Mouse (Mus musculus) embryonic facial prominence, embryonic 13.5 days (tissue): Measurements from ENCODE around the gene Ccnk. TPM values are rescaled to one million over a fixed set of nuclear protein-coding genes. Genes with fewer than 3 reads are reported as not detected.

Experiments used
- ATAC-seq: fragments of 200-750 bp; cut with Nextera tagmentation; 2 replicates; pipeline ENCODE4 v1.8.0; 2017; ENCODE audit warnings: low read depth; ENCODE audit not compliant: insufficient number of reproducible peaks, insufficient read depth, low FRiP score, low TSS enrichment
- H3K27ac ChIP-seq: fragments of 300-500 bp; sonication (generic); 2 replicates; pipeline ENCODE4 v1.5.1; 2015; ENCODE audit warnings: moderate library complexity, mild to moderate bottlenecking, inconsistent platforms
- H3K27me3 ChIP-seq: fragments of 300-500 bp; sonication (generic); 2 replicates; pipeline ENCODE4 v1.6.1; 2015; ENCODE audit warnings: mild to moderate bottlenecking, inconsistent platforms
- H3K36me3 ChIP-seq: fragments of 300-500 bp; sonication (generic); 2 replicates; pipeline ENCODE4 v1.6.1; 2015; ENCODE audit warnings: mild to moderate bottlenecking, inconsistent platforms
- H3K4me1 ChIP-seq: fragments of 300-500 bp; sonication (generic); 2 replicates; pipeline ENCODE4 v1.6.1; 2015; ENCODE audit warnings: inconsistent platforms
- H3K4me2 ChIP-seq: fragments of 300-500 bp; sonication (generic); 2 replicates; pipeline ENCODE4 v1.6.1; 2015; ENCODE audit warnings: moderate library complexity, mild to moderate bottlenecking, inconsistent platforms
- H3K4me3 ChIP-seq: fragments of 300-500 bp; sonication (generic); 2 replicates; pipeline ENCODE4 v1.5.1; 2015; ENCODE audit warnings: mild to moderate bottlenecking, inconsistent platforms
- H3K9ac ChIP-seq: fragments of 300-500 bp; sonication (generic); 2 replicates; pipeline ENCODE4 v1.6.1; 2015; ENCODE audit warnings: mild to moderate bottlenecking, inconsistent platforms
- H3K9me3 ChIP-seq: fragments of 300-500 bp; sonication (generic); 2 replicates; pipeline ENCODE4 v1.6.1; 2016; ENCODE audit warnings: inconsistent platforms
- WGBS: fragments of 180-500 bp; shearing (Covaris S2); methylation state at CpG from one replicate; pipeline ENCODE4 v1.1.7; 2015; ENCODE audit warnings: mixed read lengths; 5-methylcytosine and 5-hydroxymethylcytosine counted together
- polyA plus RNA-seq: library from polyadenylated mRNA; unstranded; fragments of >200 nt; fragmentation: Nextera tagmentation; extraction: Ambion mirVana; gene quantifications from 2 replicates; pipeline ENCODE4 v1.2.1, GENCODE M21; 2015

Ccnk gene
- polyA plus RNA-seq, 1 experiment from 2014 or later = 4.4 TPM

DNA sequence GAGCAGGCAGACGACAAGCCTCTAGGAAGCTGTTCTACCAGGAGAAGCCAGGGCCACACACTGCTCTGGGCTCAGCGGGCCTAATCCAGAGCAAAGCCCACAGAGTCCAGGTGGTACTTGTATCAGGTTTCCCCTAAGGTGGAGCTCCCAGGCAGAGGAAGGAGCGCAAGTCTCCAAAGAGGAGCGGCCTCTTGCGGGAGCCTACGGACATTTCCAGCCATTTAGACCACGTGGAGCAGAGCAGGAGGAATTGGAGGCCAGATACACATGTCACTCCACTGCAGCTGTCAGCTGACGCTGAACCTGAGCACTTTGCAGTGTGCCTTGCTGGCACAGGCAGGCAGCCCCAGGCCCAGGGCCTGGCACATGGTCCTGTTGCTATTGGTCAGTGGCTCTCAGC lies 35.7 kb downstream of the Ccnk start:
- H3K27me3 ChIP-seq = no peaks in the 10 kb centered on the region
- H3K27ac ChIP-seq = 0 out of 2 replicates have a peak overlapping the region, but pooled peaks have one; percentile 8
- peaks cover 5% of the 10 kb centered on the region; the same call in 1 of the 2 replicates for H3K36me3 ChIP-seq
- no peak for ATAC-seq
- H3K4me3 ChIP-seq = no peak overlapping the region
- WGBS = 23% methylated on average over 8 of the region's 8 CpGs
- no peak overlapping the region for H3K4me2 ChIP-seq
- H3K9me3 ChIP-seq = no peaks in the 10 kb centered on the region
- peaks cover 74% of the 10 kb centered on the region for H3K4me1 ChIP-seq
- 0 out of 2 replicates have a peak overlapping the region, but pooled peaks have one; percentile 40 for H3K9ac ChIP-seq

DNA sequence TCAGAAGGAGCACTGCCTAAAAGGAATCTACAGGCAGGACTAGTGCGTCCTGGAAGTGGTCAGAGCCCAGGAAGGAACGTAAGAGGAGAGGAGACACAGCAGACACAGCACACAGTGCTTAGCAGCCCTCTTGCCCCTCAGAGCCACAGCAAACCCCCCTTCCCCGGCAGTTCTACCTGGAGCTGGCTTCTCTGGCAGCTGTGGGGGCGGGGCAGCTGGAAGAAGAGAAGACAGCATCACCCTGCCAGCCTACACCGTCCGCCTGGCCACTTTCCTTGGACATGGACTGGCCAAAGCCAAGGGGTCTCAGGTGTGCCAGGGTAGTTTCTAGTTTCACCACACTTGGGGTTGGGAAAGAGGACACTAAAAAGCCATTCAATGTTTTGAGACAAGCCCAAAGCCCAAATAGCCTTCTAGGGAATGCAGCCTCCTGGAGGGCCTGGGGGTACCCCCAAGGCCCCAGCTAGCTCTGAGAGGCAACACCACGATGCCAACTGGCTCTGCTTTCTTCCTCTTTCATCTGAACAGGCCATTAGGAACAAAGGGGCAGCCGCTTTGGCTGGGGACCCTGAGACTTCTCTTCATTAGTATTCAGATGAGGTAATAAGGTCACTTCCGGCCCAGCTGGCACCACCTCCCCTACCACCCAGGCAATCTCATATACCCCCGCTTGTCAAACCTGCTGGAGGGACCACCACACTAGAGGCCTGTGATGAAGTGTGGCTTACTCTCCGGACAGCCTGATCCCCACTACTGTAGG lies 37.4 kb downstream of the Ccnk start:
- no peak for ATAC-seq
- H3K4me1 ChIP-seq = peaks cover 79% of the 10 kb centered on the region
- 77% methylated on average over 11 of the region's 11 CpGs for WGBS

GRCm38 (mm10) chr12:108217572-108217971 lies 38.2 kb downstream of the Ccnk start:
- no peak for ATAC-seq

More for the DNA sequence above, 37.4 kb downstream of the Ccnk start:
- H3K4me2 ChIP-seq = no peak overlapping the region
- H3K9me3 ChIP-seq = no peaks in the 10 kb centered on the region
- no peak overlapping the region for H3K9ac ChIP-seq
- no peak overlapping the region for H3K27ac ChIP-seq
- H3K27me3 ChIP-seq = no peaks in the 10 kb centered on the region
- no peak overlapping the region for H3K4me3 ChIP-seq
- H3K36me3 ChIP-seq = no peaks in the 10 kb centered on the region

DNA sequence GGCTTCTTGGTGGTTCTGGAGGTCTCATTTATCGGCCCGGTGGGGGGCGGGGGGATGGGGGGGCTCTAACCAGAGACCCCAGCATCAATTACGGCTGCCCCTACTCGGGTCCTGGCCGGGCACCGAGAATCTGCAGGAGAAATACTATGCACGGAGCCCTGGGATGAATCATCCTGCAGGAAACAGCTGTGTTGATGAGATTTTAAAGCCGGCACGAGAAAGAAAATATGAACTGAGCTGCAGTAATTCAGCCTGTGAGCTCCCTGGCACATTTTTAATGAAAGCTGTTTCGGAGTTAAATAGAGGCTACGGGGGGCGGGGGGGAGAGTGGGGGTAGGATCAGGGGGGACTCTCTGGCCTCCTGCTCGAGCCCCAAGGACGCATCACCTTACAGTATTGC lies 39.8 kb downstream of the Ccnk start:
- Histone ChIP-seq H3K27ac (peak overlapping the region; percentile 89), H3K36me3 (no peaks in the 10 kb centered on the region), H3K9ac (peak overlapping the region; percentile 12; the same call in 1 of the 2 replicates)

More at GRCm38 (mm10) chr12:108217572-108217971, 38.2 kb downstream of the Ccnk start:
- WGBS = 70% methylated on average over 5 of the region's 5 CpGs
- Histone ChIP-seq H3K27me3 (no peaks in the 10 kb centered on the region), H3K27ac (no peak overlapping the region), H3K4me1 (peaks cover 71% of the 10 kb centered on the region), H3K36me3 (no peaks in the 10 kb centered on the region), H3K4me3 (no peak overlapping the region), H3K9ac (no peak overlapping the region), H3K4me2 (no peak overlapping the region), H3K9me3 (no peaks in the 10 kb centered on the region)

DNA sequence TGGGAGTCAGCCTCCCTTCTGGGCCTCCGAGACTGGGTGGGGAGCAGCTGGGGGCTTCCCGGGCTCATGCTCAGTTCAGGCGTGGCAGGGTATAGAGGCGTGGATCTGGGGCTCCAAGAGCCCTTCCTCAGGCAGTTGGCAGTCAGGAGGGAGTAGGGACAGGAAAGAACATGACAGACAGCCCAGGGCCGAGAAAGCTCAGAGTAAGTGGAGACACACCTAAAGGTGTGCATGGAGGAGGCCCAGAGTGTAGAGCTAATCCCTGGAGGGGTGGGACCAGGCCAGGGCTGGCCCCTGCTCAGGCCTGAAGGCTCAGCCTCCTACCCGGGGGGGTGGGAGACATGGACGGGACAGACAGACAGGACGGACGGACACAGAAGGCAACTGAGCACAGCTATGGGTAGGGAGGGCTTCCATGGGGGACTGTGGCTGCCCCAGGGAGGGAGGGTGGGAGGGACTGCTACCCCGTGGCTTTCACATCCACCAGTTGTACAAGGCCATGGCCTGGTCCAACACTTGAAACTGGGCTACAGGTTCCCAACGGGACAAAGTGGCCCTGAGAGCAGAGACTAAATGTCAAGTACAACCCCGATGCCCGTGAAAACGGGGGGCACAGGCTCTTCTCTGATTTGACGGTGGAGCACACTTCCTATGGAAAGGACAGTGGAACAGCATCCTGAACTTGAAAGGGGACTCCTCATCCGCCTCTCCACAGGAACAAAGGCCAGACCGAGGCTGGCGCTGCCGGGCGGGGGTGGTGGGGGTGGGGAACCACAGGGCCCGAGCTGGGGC lies 40.6 kb downstream of the Ccnk start:
- H3K27ac ChIP-seq = peak overlapping the region; percentile 89
- H3K9me3 ChIP-seq = no peaks in the 10 kb centered on the region
- no peaks in the 10 kb centered on the region for H3K27me3 ChIP-seq
- peak overlapping the region; percentile 37 for H3K4me2 ChIP-seq
- no peaks in the 10 kb centered on the region for H3K36me3 ChIP-seq
- 0 out of 2 replicates have a peak overlapping the region, but pooled peaks have one; percentile 44 for H3K9ac ChIP-seq
- no peak overlapping the region for H3K4me3 ChIP-seq
- WGBS = 65% methylated on average over 21 of the region's 21 CpGs
- ATAC-seq = no peak; the same call in 1 of the 2 replicates
- peaks cover 63% of the 10 kb centered on the region for H3K4me1 ChIP-seq

More for the DNA sequence above, 39.8 kb downstream of the Ccnk start:
- Histone ChIP-seq H3K27me3 (no peaks in the 10 kb centered on the region), H3K9me3 (no peaks in the 10 kb centered on the region), H3K4me1 (peaks cover 63% of the 10 kb centered on the region), H3K4me2 (peak overlapping the region; percentile 37), H3K4me3 (no peak overlapping the region)
- WGBS = 42% methylated on average over 15 of the region's 15 CpGs
- no peak for ATAC-seq

GRCm38 (mm10) chr12:108220621-108221020 lies 41.2 kb downstream of the Ccnk start:
- Histone ChIP-seq H3K27me3 (no peaks in the 10 kb centered on the region), H3K9ac (no peak overlapping the region), H3K9me3 (no peaks in the 10 kb centered on the region), H3K4me2 (no peak overlapping the region), H3K36me3 (no peaks in the 10 kb centered on the region), H3K4me1 (peaks cover 65% of the 10 kb centered on the region), H3K27ac (peak overlapping the region; percentile 89; the same call in 1 of the 2 replicates), H3K4me3 (no peak overlapping the region)
- WGBS = 71% methylated on average over 12 of the region's 12 CpGs
- ATAC-seq = no peak

GRCm38 (mm10) chr12:108221206-108221605 lies 41.8 kb downstream of the Ccnk start:
- no peaks in the 10 kb centered on the region for H3K9me3 ChIP-seq
- ATAC-seq = no peak
- no peak overlapping the region for H3K4me3 ChIP-seq
- H3K9ac ChIP-seq = no peak overlapping the region
- WGBS = 68% methylated on average over 10 of the region's 10 CpGs
- H3K27me3 ChIP-seq = no peaks in the 10 kb centered on the region
- no peak overlapping the region for H3K27ac ChIP-seq
- no peak overlapping the region for H3K4me2 ChIP-seq
- peaks cover 71% of the 10 kb centered on the region for H3K4me1 ChIP-seq
- no peaks in the 10 kb centered on the region for H3K36me3 ChIP-seq

DNA sequence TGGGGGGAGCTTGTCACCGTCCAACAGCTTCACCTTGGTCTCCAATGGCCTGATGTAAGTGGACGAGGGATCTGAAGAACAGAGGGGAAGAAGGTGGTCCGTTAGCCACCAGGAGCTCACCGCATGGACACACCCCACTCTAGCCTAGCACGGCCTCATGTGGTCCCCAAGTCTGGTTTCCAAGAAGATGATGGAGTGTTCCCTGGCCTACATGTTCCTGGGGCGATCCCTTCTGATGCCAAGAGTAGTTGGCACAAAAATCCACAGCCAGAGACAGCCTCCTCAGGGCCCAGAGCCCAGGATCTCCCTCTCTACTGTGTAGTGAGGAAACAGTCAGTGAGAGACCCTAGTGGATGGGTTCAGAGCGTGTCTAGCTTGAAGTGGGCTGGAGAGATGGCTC lies 42.3 kb downstream of the Ccnk start:
- H3K9ac ChIP-seq = 0 out of 2 replicates have a peak overlapping the region, but pooled peaks have one; percentile 11
- ATAC-seq = no peak
- H3K4me1 ChIP-seq = peaks cover 71% of the 10 kb centered on the region

GRCm38 (mm10) chr12:108223357-108223756 lies 44.0 kb downstream of the Ccnk start:
- H3K36me3 ChIP-seq = no peaks in the 10 kb centered on the region
- no peaks in the 10 kb centered on the region for H3K27me3 ChIP-seq
- ATAC-seq = no peak; the same call in 1 of the 2 replicates
- WGBS = 45% methylated on average over 8 of the region's 8 CpGs
- H3K27ac ChIP-seq = 0 out of 2 replicates have a peak overlapping the region, but pooled peaks have one; percentile 44
- H3K9ac ChIP-seq = no peak overlapping the region
- H3K4me3 ChIP-seq = no peak overlapping the region
- H3K4me1 ChIP-seq = peaks cover 61% of the 10 kb centered on the region
- no peaks in the 10 kb centered on the region for H3K9me3 ChIP-seq
- H3K4me2 ChIP-seq = no peak overlapping the region

More for the DNA sequence above, 42.3 kb downstream of the Ccnk start:
- Histone ChIP-seq H3K4me3 (no peak overlapping the region), H3K4me2 (no peak overlapping the region), H3K36me3 (no peaks in the 10 kb centered on the region), H3K9me3 (no peaks in the 10 kb centered on the region), H3K27ac (no peak overlapping the region), H3K27me3 (no peaks in the 10 kb centered on the region)
- 87% methylated on average over 7 of the region's 7 CpGs for WGBS

DNA sequence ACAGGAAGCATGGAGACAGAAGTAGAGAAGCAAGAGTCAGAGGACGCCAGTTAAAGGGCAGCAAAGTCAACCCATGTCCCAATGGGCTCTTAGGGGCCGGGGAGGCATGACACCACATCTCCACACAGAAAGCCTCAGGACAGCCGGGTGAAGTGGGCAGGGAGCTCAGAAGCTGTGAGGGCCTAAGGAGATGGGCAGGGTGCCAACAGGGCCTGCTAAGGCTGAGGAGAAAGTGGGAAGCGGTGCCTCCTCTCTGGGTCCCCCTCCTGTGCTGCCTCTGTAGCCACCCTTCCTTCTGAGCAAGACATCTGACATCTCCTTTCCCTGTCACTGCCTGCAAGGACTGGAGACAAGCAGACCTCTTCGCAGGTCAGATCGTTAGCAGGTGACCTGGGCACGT lies 46.4 kb downstream of the Ccnk start:
- no peak overlapping the region for H3K27ac ChIP-seq
- no peak overlapping the region for H3K4me2 ChIP-seq
- no peak overlapping the region for H3K4me3 ChIP-seq
- H3K36me3 ChIP-seq = no peaks in the 10 kb centered on the region
- H3K27me3 ChIP-seq = no peaks in the 10 kb centered on the region
- no peak for ATAC-seq
- peak overlapping the region; percentile 21; the same call in 1 of the 2 replicates for H3K9ac ChIP-seq
- 67% methylated on average over 7 of the region's 7 CpGs for WGBS
- peaks cover 43% of the 10 kb centered on the region for H3K4me1 ChIP-seq
- H3K9me3 ChIP-seq = no peaks in the 10 kb centered on the region

DNA sequence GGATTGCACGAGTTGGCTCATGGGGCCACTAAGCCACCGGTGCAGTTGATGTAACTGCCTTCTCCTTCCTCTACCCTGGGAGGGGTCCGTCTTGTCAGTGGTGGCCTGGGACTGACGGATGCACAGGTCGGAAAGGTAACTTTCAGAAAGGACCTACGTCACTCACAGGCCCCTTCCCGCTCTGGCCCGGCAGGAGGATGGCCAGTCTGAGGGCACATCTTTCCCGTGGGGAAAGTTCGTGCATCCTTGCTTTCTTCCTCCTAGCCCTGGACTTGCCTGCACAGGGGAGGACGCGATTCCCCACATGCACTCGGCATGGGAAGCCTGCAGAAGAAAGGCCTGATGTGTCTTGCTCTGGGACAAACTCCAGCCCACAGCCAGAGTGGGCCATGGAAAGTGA lies 46.8 kb downstream of the Ccnk start:
- Histone ChIP-seq H3K36me3 (no peaks in the 10 kb centered on the region), H3K27ac (no peak overlapping the region), H3K27me3 (no peaks in the 10 kb centered on the region), H3K4me2 (no peak overlapping the region), H3K4me1 (peaks cover 44% of the 10 kb centered on the region), H3K4me3 (no peak overlapping the region), H3K9ac (peak overlapping the region; percentile 21; the same call in 1 of the 2 replicates), H3K9me3 (no peaks in the 10 kb centered on the region)
- ATAC-seq = no peak
- WGBS = 78% methylated on average over 13 of the region's 13 CpGs
